Mouse (Mus musculus) testis, adult 2 months (tissue): ENCODE measurements around the gene Nr1h3. TPM values are rescaled to one million over a fixed set of nuclear protein-coding genes. Genes with fewer than 3 reads are reported as not detected.

Experiments used
- H3K27ac ChIP-seq: fragments of 200-500 bp; 2 replicates; pipeline ENCODE4 v1.5.1; 2012; ENCODE audit warnings: low read depth, low read length; ENCODE audit not compliant: control insufficient read depth, insufficient read depth
- H3K27me3 ChIP-seq: fragments of 200-500 bp; 2 replicates; pipeline ENCODE4 v1.6.1; 2012; ENCODE audit warnings: mild to moderate bottlenecking, low read length, moderate library complexity; ENCODE audit not compliant: control insufficient read depth, insufficient read depth
- H3K36me3 ChIP-seq: fragments of 200-500 bp; 2 replicates; pipeline ENCODE4 v1.6.1; 2012; ENCODE audit warnings: mild to moderate bottlenecking, low read length; ENCODE audit not compliant: control insufficient read depth, insufficient read depth
- H3K4me1 ChIP-seq: fragments of 200-500 bp; 2 replicates; pipeline ENCODE4 v1.6.1; 2012; ENCODE audit warnings: low read length; ENCODE audit not compliant: control insufficient read depth, insufficient read depth
- H3K4me3 ChIP-seq: fragments of 200-500 bp; 2 replicates; pipeline ENCODE4 v1.5.1; 2012; ENCODE audit warnings: low read depth, mild to moderate bottlenecking, low read length, moderate library complexity, mixed read lengths; ENCODE audit not compliant: control insufficient read depth
- CTCF ChIP-seq: fragments of 200-500 bp; IDR thresholded peaks from 2 replicates; pipeline ENCODE4 v1.5.1; 2012; ENCODE audit warnings: low read depth, mild to moderate bottlenecking, inconsistent platforms, low read length, moderate library complexity; ENCODE audit not compliant: control insufficient read depth, insufficient read depth, insufficient replicate concordance
- POLR2A ChIP-seq: fragments of 200-500 bp; IDR thresholded peaks from 2 replicates; pipeline ENCODE4 v1.6.1; 2012; ENCODE audit warnings: low read depth, mild to moderate bottlenecking, inconsistent platforms, low read length, moderate library complexity; ENCODE audit not compliant: control insufficient read depth
- polyA plus RNA-seq: library from polyadenylated mRNA; depleted of rRNA; stranded (reverse); fragments of >200 nt; gene quantifications from 2 replicates; pipeline ENCODE4 v1.2.3, GENCODE M21; 2012

Gene Nr1h3
- polyA plus RNA-seq, 1 experiment: 20.0 TPM

- peaks cover 1% of the 10 kb centered on the region; the same call in 1 of the 2 replicates for H3K36me3 ChIP-seq
- TF ChIP-seq POLR2A: no peak
- H3K4me3 ChIP-seq: no peak overlapping the region
- H3K4me1 ChIP-seq: no peaks in the 10 kb centered on the region
- no peak overlapping the region for H3K27ac ChIP-seq
- H3K27me3 ChIP-seq: no peaks in the 10 kb centered on the region
Measured at GRCm38 (mm10) chr2:91154091-91154490, 48.5 kb downstream of the Nr1h3 start.

GRCm38 (mm10) chr2:91152885-91153377 is 49.7 kb downstream of the Nr1h3 start:
- Histone ChIP-seq H3K27ac (no peak overlapping the region), H3K36me3 (peaks cover 1% of the 10 kb centered on the region; the same call in 1 of the 2 replicates), H3K4me1 (no peaks in the 10 kb centered on the region), H3K27me3 (no peaks in the 10 kb centered on the region), H3K4me3 (no peak overlapping the region)
- TF ChIP-seq POLR2A (no peak), CTCF (no peak)

- Histone ChIP-seq H3K27me3 (no peaks in the 10 kb centered on the region), H3K4me1 (no peaks in the 10 kb centered on the region), H3K27ac (no peak overlapping the region), H3K4me3 (no peak overlapping the region), H3K36me3 (peaks cover 1% of the 10 kb centered on the region; the same call in 1 of the 2 replicates)
- no peak for TF ChIP-seq CTCF
- TF ChIP-seq POLR2A: no peak
Measured at GRCm38 (mm10) chr2:91151331-91151730, 51.3 kb downstream of the Nr1h3 start.

GRCm38 (mm10) chr2:91148101-91148500 is 54.5 kb downstream of the Nr1h3 start:
- Histone ChIP-seq H3K4me3 (no peak overlapping the region), H3K4me1 (no peaks in the 10 kb centered on the region), H3K27me3 (no peaks in the 10 kb centered on the region), H3K36me3 (no peaks in the 10 kb centered on the region; the same call in 1 of the 2 replicates), H3K27ac (no peak overlapping the region)
- TF ChIP-seq CTCF: no peak
- TF ChIP-seq POLR2A: no peak

GRCm38 (mm10) chr2:91143401-91143800 is 59.2 kb downstream of the Nr1h3 start:
- Histone ChIP-seq H3K4me1 (no peaks in the 10 kb centered on the region), H3K36me3 (peaks cover 2% of the 10 kb centered on the region)

GRCm38 (mm10) chr2:91142920-91143319 is 59.7 kb downstream of the Nr1h3 start:
- Histone ChIP-seq H3K36me3 (peaks cover 2% of the 10 kb centered on the region), H3K4me3 (no peak overlapping the region), H3K27ac (no peak overlapping the region), H3K4me1 (no peaks in the 10 kb centered on the region), H3K27me3 (no peaks in the 10 kb centered on the region)
- TF ChIP-seq CTCF: no peak
- TF ChIP-seq POLR2A: no peak

More at GRCm38 (mm10) chr2:91143401-91143800, 59.2 kb downstream of the Nr1h3 start:
- H3K4me3 ChIP-seq: no peak overlapping the region
- TF ChIP-seq POLR2A: no peak
- TF ChIP-seq CTCF: no peak
- no peaks in the 10 kb centered on the region for H3K27me3 ChIP-seq
- no peak overlapping the region for H3K27ac ChIP-seq

- no peak overlapping the region for H3K27ac ChIP-seq
- peaks cover 2% of the 10 kb centered on the region for H3K36me3 ChIP-seq
- no peak for TF ChIP-seq CTCF
- no peak for TF ChIP-seq POLR2A
- no peaks in the 10 kb centered on the region for H3K4me1 ChIP-seq
- no peaks in the 10 kb centered on the region for H3K27me3 ChIP-seq
- no peak overlapping the region for H3K4me3 ChIP-seq
Measured at GRCm38 (mm10) chr2:91139764-91140163, 62.9 kb downstream of the Nr1h3 start.

GRCm38 (mm10) chr2:91139311-91139710 is 63.3 kb downstream of the Nr1h3 start:
- Histone ChIP-seq H3K4me3 (no peak overlapping the region), H3K27ac (no peak overlapping the region), H3K4me1 (no peaks in the 10 kb centered on the region), H3K27me3 (no peaks in the 10 kb centered on the region), H3K36me3 (peaks cover 2% of the 10 kb centered on the region)
- no peak for TF ChIP-seq POLR2A
- no peak for TF ChIP-seq CTCF
